Mouse (Mus musculus) cerebellum, adult 8-10 months (tissue): Measurements from ENCODE around the gene Gm49378.

ENCODE experiments used
- DNase-seq: peaks from one replicate; pipeline ENCODE4 v3.0.0; 2022

Gm49378 gene

GRCm38 (mm10) chr14:55628077-55628827 is 9.4 kb downstream of the Gm49378 start:
- DNase-seq = no peak

DNA sequence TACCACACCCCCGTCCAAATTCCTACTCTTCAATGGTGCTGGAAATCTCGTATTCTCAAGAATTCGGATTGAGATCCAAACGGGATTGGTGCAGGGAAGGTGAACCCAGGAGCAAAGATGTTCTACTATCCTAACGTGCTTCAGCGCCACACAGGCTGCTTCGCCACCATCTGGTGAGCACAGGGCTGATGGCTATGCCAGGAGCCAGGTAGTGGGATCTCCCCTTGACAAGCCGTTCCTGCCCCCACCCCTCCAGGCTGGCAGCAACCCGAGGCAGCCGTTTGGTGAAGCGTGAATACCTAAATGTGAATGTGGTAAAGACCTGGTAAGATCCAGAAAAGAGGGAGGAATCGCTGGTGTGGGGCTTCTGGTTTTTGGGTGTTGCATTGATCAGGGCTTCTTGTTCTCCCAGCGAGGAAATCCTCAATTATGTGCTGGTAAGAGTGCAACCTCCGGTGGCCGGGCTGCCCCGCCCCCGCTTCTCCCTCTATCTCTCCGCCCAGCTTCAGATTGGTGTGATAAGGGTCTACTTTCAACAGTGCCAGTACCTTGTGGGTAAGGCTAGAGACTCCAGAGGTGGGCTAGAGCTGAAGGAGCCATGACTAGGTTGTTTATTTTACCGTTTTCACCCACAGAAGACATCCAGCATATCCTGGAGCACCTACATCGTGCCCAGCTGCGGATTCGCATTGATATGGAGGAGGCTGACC is 19.1 kb downstream of the Gm49378 start:
- DNase-seq = no peak

DNA sequence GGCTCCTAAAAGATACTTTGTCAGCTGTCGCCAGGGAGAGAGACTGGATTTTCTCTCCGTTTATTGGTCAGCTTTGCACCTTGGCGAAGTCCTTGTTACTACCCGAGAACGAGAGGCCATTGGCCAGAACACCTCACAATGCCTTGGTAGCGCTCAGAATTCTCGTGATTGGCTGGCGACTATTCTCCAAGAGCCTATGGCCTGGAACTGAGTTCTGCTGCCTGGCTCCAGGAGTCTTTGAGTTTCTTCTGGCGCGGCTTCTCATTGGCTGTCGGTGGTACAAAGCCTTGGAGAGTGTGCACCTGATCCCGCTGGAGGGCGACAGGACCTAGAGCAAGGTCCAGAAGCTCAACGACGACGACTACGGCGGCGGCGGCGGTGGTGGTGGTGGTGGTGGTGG is 19.9 kb downstream of the Gm49378 start, which contains the start of gene Rec8:
Gene Rec8 (plus strand): TSS at position 216 of the 400 bp plus-strand sequence.
- DNase-seq = peak; percentile 57

DNA sequence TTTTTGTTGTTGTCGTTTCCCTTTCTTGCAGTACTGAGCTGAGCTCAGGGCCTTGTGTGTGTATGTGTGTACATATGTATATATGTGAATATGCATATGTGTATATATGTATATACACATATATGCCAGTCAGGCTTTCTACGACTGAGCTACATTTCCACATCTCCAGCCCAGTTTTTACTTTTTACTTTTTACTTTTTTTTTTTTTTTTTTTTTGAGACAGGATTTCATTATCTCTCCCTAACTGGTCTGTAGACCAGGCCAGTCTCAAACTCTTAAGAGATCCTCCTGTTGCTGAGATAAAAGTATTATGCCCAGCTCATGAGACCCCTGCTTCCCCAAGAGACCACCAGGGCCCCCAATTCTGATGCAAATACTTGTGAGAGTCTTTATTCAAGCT is 20.9 kb downstream of the Gm49378 start:
- no peak for DNase-seq

GRCm38 (mm10) chr14:55615876-55616275 is 21.8 kb downstream of the Gm49378 start:
- no peak for DNase-seq

DNA sequence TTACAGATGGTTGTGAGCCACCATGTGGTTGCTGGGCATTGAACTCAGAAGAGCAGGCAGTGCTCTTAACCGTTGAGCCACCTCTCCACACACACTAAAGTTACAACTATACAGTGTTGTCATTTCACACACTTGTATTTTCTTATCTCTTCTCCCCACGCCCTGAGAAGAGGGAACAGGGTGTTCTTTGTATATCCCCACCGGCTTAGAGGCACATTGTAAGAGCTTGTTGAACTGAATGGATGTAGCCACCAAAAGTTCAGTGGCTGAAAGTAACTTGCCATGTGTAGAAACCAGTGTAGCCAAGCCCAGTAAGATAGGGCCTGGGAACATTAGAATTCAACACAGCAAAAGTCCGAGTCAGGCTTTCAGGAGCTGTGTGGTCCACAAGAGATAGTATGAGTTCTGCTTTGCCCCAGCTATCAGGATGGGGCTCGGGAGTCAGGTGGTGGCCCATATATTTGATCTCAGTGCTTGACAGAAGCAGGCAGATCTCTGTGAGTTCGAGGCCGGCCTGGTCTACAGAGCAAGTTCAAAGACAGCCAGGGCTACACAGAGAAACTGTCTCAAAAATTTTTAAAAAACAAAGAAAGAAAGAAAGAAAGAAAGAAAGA is 23.0 kb downstream of the Gm49378 start:
- no peak for DNase-seq

- no peak for DNase-seq
Measured at GRCm38 (mm10) chr14:55613346-55613745, 24.3 kb downstream of the Gm49378 start.

DNA sequence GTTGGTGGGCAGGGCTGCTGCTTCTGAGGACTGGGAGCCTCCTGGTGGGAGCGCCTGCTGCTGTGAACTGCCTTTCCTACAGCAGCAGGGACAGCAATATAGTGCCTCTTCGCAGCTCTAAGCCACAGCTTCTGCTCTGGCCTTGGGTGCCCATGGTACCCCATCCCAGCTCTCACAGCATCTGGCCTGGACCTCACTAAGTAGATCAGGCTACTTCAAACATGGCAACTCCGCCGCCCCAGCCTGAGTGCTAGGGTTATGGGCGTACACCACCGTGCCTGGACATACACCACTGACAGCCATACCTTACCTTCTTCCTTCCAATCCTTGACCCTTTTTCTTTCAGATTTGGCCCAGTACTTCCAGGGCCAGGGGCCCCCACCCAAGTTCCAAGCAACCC is 29.4 kb downstream of the Gm49378 start:
- DNase-seq = no peak

- DNase-seq = no peak
Measured at GRCm38 (mm10) chr14:55605743-55606459, 31.8 kb downstream of the Gm49378 start.

DNA sequence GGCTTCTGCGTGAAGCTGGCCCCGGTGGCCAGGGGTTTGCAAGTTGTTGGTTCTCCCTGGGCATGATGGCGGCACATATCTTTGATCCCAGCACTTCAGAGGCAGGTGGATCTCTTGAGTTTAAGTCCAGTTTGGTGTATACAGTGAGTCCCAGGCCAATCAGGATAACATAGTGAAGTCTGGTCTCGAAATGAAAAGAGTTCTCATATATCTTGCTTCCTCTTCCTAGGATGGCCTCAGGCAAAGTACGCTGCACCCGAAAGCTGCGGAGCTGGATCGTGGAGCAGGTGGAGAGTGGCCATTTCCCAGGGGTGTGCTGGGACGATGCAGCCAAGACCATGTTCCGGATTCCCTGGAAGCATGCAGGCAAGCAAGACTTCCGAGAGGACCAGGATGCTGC is 32.9 kb downstream of the Gm49378 start:
- DNase-seq = no peak

GRCm38 (mm10) chr14:55603633-55604576 is 33.8 kb downstream of the Gm49378 start:
- peak; percentile 77 for DNase-seq

- no peak for DNase-seq
Measured at GRCm38 (mm10) chr14:55603271-55603632, 34.4 kb downstream of the Gm49378 start, which contains the start of gene Irf9. Irf9 (plus strand) TSS chr14:55603571.

GRCm38 (mm10) chr14:55598521-55599390 is 38.9 kb downstream of the Gm49378 start:
- no peak for DNase-seq

- DNase-seq = no peak
Measured at GRCm38 (mm10) chr14:55596036-55596690, 41.5 kb downstream of the Gm49378 start.

DNA sequence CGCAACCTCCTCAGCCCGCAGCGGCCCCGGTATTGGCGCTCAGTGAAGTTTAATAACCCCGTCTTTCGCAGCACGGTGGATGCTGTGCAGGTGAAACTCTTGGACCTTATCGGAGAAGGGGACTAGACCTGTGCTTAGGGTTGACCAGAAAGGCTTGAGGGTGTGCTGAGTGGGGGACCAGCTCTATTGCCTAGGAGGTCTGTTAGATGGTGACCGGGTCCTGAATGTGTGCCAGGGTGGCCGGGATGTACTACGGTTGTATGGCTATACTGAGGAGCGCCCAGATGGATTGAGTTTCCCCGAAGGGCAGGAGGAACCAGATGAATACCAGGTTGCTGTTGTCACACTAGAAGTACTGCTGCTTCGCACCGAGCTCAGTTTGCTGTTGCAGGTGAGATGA is 45.5 kb downstream of the Gm49378 start:
- no peak for DNase-seq

GRCm38 (mm10) chr14:55591331-55591891 is 46.3 kb downstream of the Gm49378 start, which contains the start of gene Rnf31:
Rnf31 (plus strand) TSS chr14:55591708.
- peak; percentile 90 for DNase-seq

- DNase-seq = peak; percentile 73
Measured at GRCm38 (mm10) chr14:55590748-55591330, 46.9 kb downstream of the Gm49378 start, which contains the start of gene Psme2. Psme2 (minus strand) TSS chr14:55591113.

DNA sequence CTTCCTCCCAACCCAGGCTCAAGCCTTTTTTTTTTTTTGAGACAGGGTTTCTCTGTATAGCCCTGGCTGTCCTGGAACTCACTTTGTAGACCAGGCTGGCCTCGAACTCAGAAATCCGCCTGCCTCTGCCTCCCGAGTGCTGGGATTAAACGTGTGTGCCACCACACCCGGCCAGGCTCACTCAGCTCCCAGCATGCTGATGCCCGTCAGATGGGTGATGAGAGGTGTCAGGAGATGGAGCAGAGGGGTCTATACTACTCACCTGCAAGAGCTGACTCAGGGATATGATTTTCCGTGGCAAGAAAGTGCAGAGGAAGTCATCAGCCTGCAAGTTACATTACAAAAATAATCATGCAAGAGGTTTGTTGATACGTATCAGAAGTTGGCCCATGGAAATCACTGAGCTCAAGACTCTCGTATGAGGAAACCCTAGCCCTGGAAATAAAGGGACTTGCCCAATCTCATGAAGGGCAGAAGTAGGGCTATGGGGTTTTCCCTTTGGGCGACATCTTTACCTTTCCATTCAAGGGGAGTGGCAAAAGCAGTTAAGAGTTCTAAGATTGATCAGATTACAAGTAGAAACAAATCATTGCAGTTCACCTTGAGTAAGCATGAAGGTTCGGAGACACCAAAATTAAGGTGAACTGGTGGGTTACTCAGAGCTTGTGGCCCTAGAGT is 47.8 kb downstream of the Gm49378 start:
- DNase-seq = no peak

DNA sequence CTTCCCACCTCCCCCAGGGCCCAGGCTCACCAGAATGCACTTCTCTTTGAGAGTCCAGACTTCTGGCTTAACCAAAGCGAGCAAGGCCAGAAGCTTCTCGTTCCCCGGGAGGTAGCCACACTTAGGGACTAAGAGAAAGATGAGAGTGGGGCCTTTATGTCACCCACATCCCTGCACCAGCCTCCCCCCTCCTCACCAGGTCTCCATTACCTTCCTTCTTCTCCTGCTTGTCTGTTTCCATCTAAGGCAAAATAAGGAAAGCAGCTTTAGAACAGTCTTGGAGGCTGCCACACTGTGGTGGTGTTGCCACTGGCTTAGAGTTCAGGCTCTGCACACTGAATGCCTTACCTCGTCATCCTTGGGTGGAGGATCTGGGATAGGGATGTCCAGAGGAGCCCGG is 48.4 kb downstream of the Gm49378 start:
- DNase-seq = no peak
